Mouse (Mus musculus) liver, adult 2 months (tissue): ENCODE measurements around the gene Ackr4. TPM values are rescaled to one million over a fixed set of nuclear protein-coding genes. Genes with fewer than 3 reads are reported as not detected.

Experiments
- DNase-seq: peaks from one replicate; pipeline ENCODE4 v3.0.0-alpha.2; 2011; ENCODE audit warnings: low read depth, low spot score; ENCODE audit errors: extremely low read depth
- H3K27ac ChIP-seq: fragments of 200-500 bp; replicated peaks from 2 replicates; pipeline ENCODE4 v1.5.1; 2012; ENCODE audit warnings: low read depth, mild to moderate bottlenecking, control low read depth, inconsistent platforms, low read length; ENCODE audit not compliant: insufficient read depth
- H3K27me3 ChIP-seq: fragments of 200-500 bp; 2 replicates; pipeline ENCODE4 v1.6.1; 2012; ENCODE audit warnings: mild to moderate bottlenecking, moderate library complexity, low read length, inconsistent platforms; ENCODE audit not compliant: control insufficient read depth, insufficient read depth
- H3K36me3 ChIP-seq: fragments of 200-500 bp; 2 replicates; pipeline ENCODE4 v1.6.1; 2012; ENCODE audit warnings: low read length, inconsistent platforms; ENCODE audit not compliant: control insufficient read depth, insufficient read depth
- H3K4me1 ChIP-seq: fragments of 200-500 bp; 2 replicates; pipeline ENCODE4 v1.6.1; 2011; ENCODE audit warnings: low read length; ENCODE audit not compliant: control insufficient read depth, insufficient read depth
- H3K4me3 ChIP-seq: fragments of 200-500 bp; 2 replicates; pipeline ENCODE4 v1.5.1; 2011; ENCODE audit warnings: low read depth, mild to moderate bottlenecking, control low read depth, low read length, moderate library complexity; ENCODE audit not compliant: insufficient read depth
- H3K79me2 ChIP-seq: fragments of 200-500 bp; 2 replicates; pipeline ENCODE4 v1.6.1; 2012; ENCODE audit warnings: inconsistent platforms, mild to moderate bottlenecking, low read length, moderate library complexity; ENCODE audit not compliant: control insufficient read depth, insufficient read depth
- H3K9ac ChIP-seq: fragments of 200-500 bp; 2 replicates; pipeline ENCODE4 v1.6.1; 2012; ENCODE audit warnings: low read depth, mild to moderate bottlenecking, control low read depth, inconsistent platforms, low read length
- CTCF ChIP-seq: fragments of 200-500 bp; IDR thresholded peaks from 2 replicates; pipeline ENCODE4 v1.5.1; 2011; ENCODE audit warnings: low read depth, low read length, control low read depth
- POLR2A ChIP-seq: fragments of 200-500 bp; IDR thresholded peaks from 2 replicates; pipeline ENCODE4 v1.6.1; 2011; ENCODE audit warnings: low read length, control low read depth; ENCODE audit not compliant: insufficient read depth; ENCODE audit errors: extremely low read depth
- WGBS: fragments of 180-500 bp; shearing (Covaris S2); methylation state at CpG from one replicate; pipeline ENCODE4 v1.1.7; 2018; 5-methylcytosine and 5-hydroxymethylcytosine counted together
- polyA plus RNA-seq: library from polyadenylated mRNA; depleted of rRNA; stranded (reverse); fragments of >200 nt; gene quantifications from 2 replicates; pipeline ENCODE4 v1.2.3, GENCODE M21; 2012
- total RNA-seq: library from RNA; depleted of rRNA; stranded (reverse); fragments of >200 nt; gene quantifications from 2 replicates; pipeline ENCODE4 v1.2.3, GENCODE M21; 2014

Gene Ackr4
- total and polyA plus RNA-seq, 2 experiments: 0.54 to 2.4 TPM

- Histone ChIP-seq H3K27ac (no peak overlapping the region), H3K27me3 (no peaks in the 10 kb centered on the region), H3K4me1 (no peaks in the 10 kb centered on the region), H3K9ac (no peak overlapping the region), H3K79me2 (no peaks in the 10 kb centered on the region), H3K4me3 (no peak overlapping the region), H3K36me3 (peaks cover 73% of the 10 kb centered on the region)
- DNase-seq: no peak
- no peak for TF ChIP-seq CTCF
- TF ChIP-seq POLR2A: no peak
- WGBS: 87% methylated on average over 5 of the region's 5 CpGs
These were observed 3.1 kb downstream of the Ackr4 start for GRCm38 (mm10) chr9:104123622-104124021.

GRCm38 (mm10) chr9:104123101-104123500 is 3.6 kb downstream of the Ackr4 start:
- Histone ChIP-seq H3K4me3 (no peak overlapping the region), H3K36me3 (peaks cover 74% of the 10 kb centered on the region), H3K27ac (no peak overlapping the region), H3K79me2 (no peaks in the 10 kb centered on the region), H3K4me1 (no peaks in the 10 kb centered on the region), H3K27me3 (no peaks in the 10 kb centered on the region), H3K9ac (no peak overlapping the region)
- TF ChIP-seq CTCF: no peak
- no peak for TF ChIP-seq POLR2A
- WGBS: 79% methylated on average over 5 of the region's 5 CpGs
- DNase-seq: no peak

GRCm38 (mm10) chr9:104109151-104109550 is 17.6 kb downstream of the Ackr4 start:
- Histone ChIP-seq H3K36me3 (peaks cover 54% of the 10 kb centered on the region), H3K79me2 (peaks cover 3% of the 10 kb centered on the region; the same call in 1 of the 2 replicates), H3K27me3 (no peaks in the 10 kb centered on the region), H3K27ac (no peak overlapping the region), H3K4me3 (no peak overlapping the region), H3K9ac (no peak overlapping the region), H3K4me1 (peaks cover 1% of the 10 kb centered on the region; the same call in 1 of the 2 replicates)
- no peak for DNase-seq
- 93% methylated on average over 5 of the region's 5 CpGs for WGBS
- TF ChIP-seq CTCF (no peak), POLR2A (no peak)

- peaks cover 1% of the 10 kb centered on the region; the same call in 1 of the 2 replicates for H3K4me1 ChIP-seq
- no peaks in the 10 kb centered on the region for H3K27me3 ChIP-seq
- no peak for DNase-seq
- H3K79me2 ChIP-seq: peaks cover 3% of the 10 kb centered on the region; the same call in 1 of the 2 replicates
- H3K4me3 ChIP-seq: no peak overlapping the region
- H3K9ac ChIP-seq: no peak overlapping the region
- H3K27ac ChIP-seq: no peak overlapping the region
- 91% methylated on average over 2 of the region's 2 CpGs for WGBS
- TF ChIP-seq CTCF: no peak
- no peak for TF ChIP-seq POLR2A
- peaks cover 55% of the 10 kb centered on the region for H3K36me3 ChIP-seq
These were observed 18.1 kb downstream of the Ackr4 start for GRCm38 (mm10) chr9:104108571-104109143.

- Histone ChIP-seq H3K27me3 (no peaks in the 10 kb centered on the region), H3K27ac (peak overlapping the region; percentile 27; the same call in 1 of the 2 replicates), H3K9ac (no peak overlapping the region), H3K79me2 (peaks cover 3% of the 10 kb centered on the region; the same call in 1 of the 2 replicates), H3K4me3 (no peak overlapping the region), H3K36me3 (peaks cover 57% of the 10 kb centered on the region), H3K4me1 (peaks cover 1% of the 10 kb centered on the region; the same call in 1 of the 2 replicates)
- DNase-seq: peak; percentile 48
- TF ChIP-seq CTCF: no peak
- TF ChIP-seq POLR2A: no peak
- 35% methylated on average over 6 of the region's 6 CpGs for WGBS
These were observed 19.3 kb downstream of the Ackr4 start for GRCm38 (mm10) chr9:104107482-104107881.

- Histone ChIP-seq H3K27ac (no peak overlapping the region; the same call in 1 of the 2 replicates), H3K36me3 (peaks cover 55% of the 10 kb centered on the region), H3K4me3 (no peak overlapping the region), H3K79me2 (peaks cover 3% of the 10 kb centered on the region; the same call in 1 of the 2 replicates), H3K9ac (no peak overlapping the region), H3K4me1 (peaks cover 1% of the 10 kb centered on the region; the same call in 1 of the 2 replicates), H3K27me3 (no peaks in the 10 kb centered on the region)
- 20% methylated on average over 9 of the region's 9 CpGs for WGBS
- TF ChIP-seq POLR2A (no peak), CTCF (no peak)
- DNase-seq: no peak
These were observed 19.8 kb downstream of the Ackr4 start for GRCm38 (mm10) chr9:104106930-104107329.
